In genomic region chr10:39339969-39340236, GRCm38 (mm10) we compare ENCODE assay signal across 24 mouse cellular contexts. TPM values are rescaled to one million over a fixed set of nuclear protein-coding genes. Genes with fewer than 3 reads are reported as not detected.
DNase-seq lines count a peak whose midpoint lies in the region; ATAC-seq lines count a peak whose summit lies in the region.
"Had no signal": no experiment of that assay in that cellular context is flagged by ENCODE, and none has a peak within 500 bp of the region (broad histone marks: within the 10 kb centered on the region; RNA-seq: fewer than 3 reads in every experiment).

No protein-coding gene starts in this region.

- 0 out of 2 replicates have a peak, but pooled peaks have one; percentile 3 for ATAC-seq in megakaryocyte progenitor cell, adult 5-6 weeks (replicated peaks; ENCODE audit: poor library complexity)
- ATAC-seq: forebrain, postnatal 0 days had no signal

- no peaks in the 10 kb centered on the region for H3K27me3 ChIP-seq in splenic B cell, adult 2 months (ENCODE audit: control insufficient read depth, insufficient read depth, low read length, poor library complexity, severe bottlenecking)
- H3K27me3 ChIP-seq: heart, embryonic 13.5 days; hindbrain, embryonic 15.5 days; limb, embryonic 12.5 days; liver, embryonic 15.5 days; midbrain, embryonic 12.5 days had no signal

- no peaks in the 10 kb centered on the region for H3K36me3 ChIP-seq in splenic B cell, adult 2 months (ENCODE audit: control insufficient read depth, insufficient read depth, low read length, poor library complexity, severe bottlenecking)
- H3K36me3 ChIP-seq: G1E; heart, embryonic 13.5 days; hindbrain, embryonic 10.5 days; hindbrain, embryonic 15.5 days; limb, embryonic 12.5 days; liver, embryonic 15.5 days; midbrain, embryonic 12.5 days had no signal

- peak; percentile 55 to 57 for DNase-seq in spleen, postnatal 36 days (ENCODE audit: low spot score in 2 of 2)
- DNase-seq in spleen, postnatal 14 days (ENCODE audit: low spot score in 2 of 2), result no peak
- peak; percentile 38 for DNase-seq in T-cell, adult 2 months (ENCODE audit: low spot score)
- peak; percentile 79 for DNase-seq in splenic B cell, adult 2 months (ENCODE audit: low read depth, low spot score)
- no peak for DNase-seq in urinary bladder, postnatal 10 days (ENCODE audit: low spot score)
- no peak for DNase-seq in kidney, postnatal 25 days
- DNase-seq in layer of hippocampus, adult 9-11 months, result no peak
- DNase-seq: adrenal gland, postnatal 14 days; cerebellum, adult 11 months; cerebellum, adult 9-11 months; forebrain, postnatal 0 days; gastrocnemius, postnatal 10 days; heart, postnatal 10 days; kidney, adult 18-20 months; lung, embryonic 14.5 days; lung, postnatal 14 days had no signal

RNA-seq across cellular contexts. Expression of gene Fyn, which starts 28.8 kb away (rescaled TPM):
- 5.1 and 5.9 TPM in 2 replicates for total RNA-seq in megakaryocyte progenitor cell, adult 5-6 weeks (2015)
- 7.7 and 10.1 TPM in 2 replicates for total RNA-seq in megakaryocyte progenitor cell, adult 5-6 weeks (2017)

Comparison
In these comparisons a context has a peak if more than half of its experiments do, and no peak if none do; other contexts are left out.
1. DNase-seq: peak in spleen, postnatal 36 days (2 of 2), T-cell, adult 2 months (single experiment) and splenic B cell, adult 2 months (single experiment); none in spleen, postnatal 14 days (0 of 2), urinary bladder, postnatal 10 days (single experiment), kidney, postnatal 25 days (0 of 2) and layer of hippocampus, adult 9-11 months (single experiment).